ENCODE assay signal across 9 mouse cellular contexts in genomic region chr5:143567860-143568259, GRCm38 (mm10). TPM values are rescaled to one million over a fixed set of nuclear protein-coding genes. Genes with fewer than 3 reads are reported as not detected.
DNase-seq lines count a peak whose midpoint lies in the region; ATAC-seq lines count a peak whose summit lies in the region.
"Had no signal": no experiment of that assay in that cellular context is flagged by ENCODE, and none has a peak within 500 bp of the region (broad histone marks: within the 10 kb centered on the region; RNA-seq: fewer than 3 reads in every experiment).

No protein-coding gene starts in this region.

- no peak overlapping the region for H3K9ac ChIP-seq in heart, embryonic 12.5 days
- H3K9ac ChIP-seq: stomach, embryonic 15.5 days had no signal

- H3K4me2 ChIP-seq in heart, embryonic 12.5 days = no peak overlapping the region
- H3K4me2 ChIP-seq: stomach, embryonic 15.5 days had no signal

- H3K36me3 ChIP-seq in heart, embryonic 12.5 days = peaks cover 8% of the 10 kb centered on the region
- H3K36me3 ChIP-seq: stomach, embryonic 15.5 days had no signal

- intact Hi-C loops in heart, postnatal 10 days (cut with DNase I) = loop anchor here (1.0 to 5.0 kb wide), 4 partner anchors 99 to 349 kb away; no protein-coding TSS in a partner anchor

- peak; percentile 82 to 95 for DNase-seq in heart, adult 18-20 months
- DNase-seq in adrenal gland, adult 2 months = peak; percentile 84
- peak; percentile 80 for DNase-seq in embryo, embryonic 11.5 days (ENCODE audit: low read depth, low spot score)
- peak; percentile 89 to 94 for DNase-seq in heart, postnatal 10 days
- DNase-seq in left cerebral cortex, adult 11 months (ENCODE audit: low spot score) = peak; percentile 70
- DNase-seq in spleen, postnatal 36 days (ENCODE audit: low spot score in 2 of 2) = peak; percentile 63 to 73

- 17% methylated on average over 6 of the region's 6 CpGs for WGBS in heart, embryonic 12.5 days

- H3K9me3 ChIP-seq in heart, embryonic 12.5 days (replicated peaks) = no peaks in the 10 kb centered on the region
- H3K9me3 ChIP-seq: stomach, embryonic 15.5 days had no signal

- H3K27me3 ChIP-seq in heart, embryonic 12.5 days (replicated peaks) = no peaks in the 10 kb centered on the region
- H3K27me3 ChIP-seq: stomach, embryonic 15.5 days had no signal

- no peak for ATAC-seq in heart, embryonic 12.5 days (ENCODE audit: insufficient number of reproducible peaks, low FRiP score)
- peak; percentile 96 for ATAC-seq in megakaryocyte progenitor cell, adult 5-6 weeks (replicated peaks; ENCODE audit: poor library complexity)

- H3K4me3 ChIP-seq in heart, embryonic 12.5 days = no peak overlapping the region
- H3K4me3 ChIP-seq: stomach, embryonic 15.5 days had no signal

- 0 out of 2 replicates have a peak, but pooled peaks cover 4% of the 10 kb centered on the region for H3K4me1 ChIP-seq in heart, embryonic 12.5 days (replicated peaks)
- H3K4me1 ChIP-seq: stomach, embryonic 15.5 days had no signal

- H3K27ac ChIP-seq in heart, embryonic 12.5 days (ENCODE audit: poor library complexity, severe bottlenecking) = no peak overlapping the region
- H3K27ac ChIP-seq: stomach, embryonic 15.5 days had no signal

RNA-seq across cellular contexts. Expression of gene Rac1, which starts 40.0 kb away (rescaled TPM):
- total RNA-seq in heart, adult 18-20 months (2021) = 100 to 1,000 TPM; 228 to 240 TPM
- polyA plus RNA-seq in heart, embryonic 12.5 days (2016; fragmentation: Nextera tagmentation; extraction: Ambion mirVana) = 401 and 418 TPM in 2 replicates
- 100 to 1,000 TPM; 349 to 359 TPM for total RNA-seq in adrenal gland, adult 2 months (2021)
- 76.1 and 98.1 TPM in 2 replicates for polyA plus RNA-seq in adrenal gland, adult 2 months (2012; rRNA removed)
- 100 to 1,000 TPM; 314 to 339 TPM for total RNA-seq in heart, postnatal 10 days (2021)
- 654 and 681 TPM in 2 replicates for total RNA-seq in megakaryocyte progenitor cell, adult 5-6 weeks (2015)
- total RNA-seq in megakaryocyte progenitor cell, adult 5-6 weeks (2017) = 85.9 and 114 TPM in 2 replicates

RNA-seq across cellular contexts. Expression of gene Cyth3, which starts 54.4 kb away (rescaled TPM):
- 10 to 100 TPM; 33.5 to 39.6 TPM for total RNA-seq in heart, adult 18-20 months (2021)
- 41.8 and 41.9 TPM in 2 replicates for polyA plus RNA-seq in heart, embryonic 12.5 days (2016; fragmentation: Nextera tagmentation; extraction: Ambion mirVana)
- 100 to 1,000 TPM; 119 to 164 TPM for total RNA-seq in adrenal gland, adult 2 months (2021)
- polyA plus RNA-seq in adrenal gland, adult 2 months (2012; rRNA removed) = 61.7 and 78.7 TPM in 2 replicates
- 100 to 1,000 TPM in 1 of 2 experiments, 10 to 100 TPM in 1; 87.2 to 125 TPM for total RNA-seq in heart, postnatal 10 days (2021)
- 10.4 and 15.7 TPM in 2 replicates for total RNA-seq in megakaryocyte progenitor cell, adult 5-6 weeks (2015)
- total RNA-seq in megakaryocyte progenitor cell, adult 5-6 weeks (2017) = 8.8 and 17.4 TPM in 2 replicates
